Mouse (Mus musculus) embryonic facial prominence, embryonic 11.5 days (tissue): Measurements from ENCODE around the gene Pcnx2. TPM values are rescaled to one million over a fixed set of nuclear protein-coding genes. Genes with fewer than 3 reads are reported as not detected.

ENCODE experiments used
- ATAC-seq: fragments of 200-750 bp; cut with Nextera tagmentation; replicated peaks from 2 replicates; pipeline ENCODE4 v1.8.0; 2017; ENCODE audit warnings: low read depth; ENCODE audit not compliant: insufficient number of reproducible peaks, low FRiP score, low TSS enrichment
- DNase-seq: peaks from one replicate; pipeline ENCODE4 v3.0.0-alpha.2; 2015; ENCODE audit warnings: low spot score
- H3K27ac ChIP-seq: fragments of 300-500 bp; sonication (generic); replicated peaks from 2 replicates; pipeline ENCODE4 v1.5.1; 2014; ENCODE audit warnings: mild to moderate bottlenecking, low read depth, low read length, control low read depth
- H3K27me3 ChIP-seq: fragments of 300-500 bp; sonication (generic); 2 replicates; pipeline ENCODE4 v1.6.1; 2014; ENCODE audit warnings: mild to moderate bottlenecking, low read length, moderate library complexity, mixed read lengths; ENCODE audit not compliant: control insufficient read depth, insufficient read depth
- H3K36me3 ChIP-seq: fragments of 300-500 bp; sonication (generic); replicated peaks from 2 replicates; pipeline ENCODE4 v1.6.1; 2014; ENCODE audit warnings: low read depth, mild to moderate bottlenecking, low read length, moderate library complexity, mixed read lengths; ENCODE audit not compliant: control insufficient read depth, insufficient read depth
- H3K4me1 ChIP-seq: fragments of 300-500 bp; sonication (generic); 2 replicates; pipeline ENCODE4 v1.6.1; 2014; ENCODE audit warnings: low read length, mixed read lengths; ENCODE audit not compliant: control insufficient read depth, insufficient read depth
- H3K4me2 ChIP-seq: fragments of 300-500 bp; sonication (generic); 2 replicates; pipeline ENCODE4 v1.6.1; 2014; ENCODE audit warnings: low read depth, mild to moderate bottlenecking, control low read depth, low read length, moderate library complexity
- H3K4me3 ChIP-seq: fragments of 300-500 bp; sonication (generic); 2 replicates; pipeline ENCODE4 v1.5.1; 2014; ENCODE audit warnings: low read depth, low read length, control low read depth
- H3K9ac ChIP-seq: fragments of 300-500 bp; sonication (generic); replicated peaks from 2 replicates; pipeline ENCODE4 v1.6.1; 2014; ENCODE audit warnings: mild to moderate bottlenecking, control low read depth, low read length
- H3K9me3 ChIP-seq: fragments of 300-500 bp; sonication (generic); replicated peaks from 2 replicates; pipeline ENCODE4 v1.6.1; 2016; ENCODE audit warnings: mild to moderate bottlenecking, low read length, inconsistent platforms, mixed read lengths; ENCODE audit not compliant: control insufficient read depth
- WGBS: fragments of 180-500 bp; shearing (Covaris S2); extraction: QIAGEN DNeasy Blood & Tissue Kit; methylation state at CpG from one replicate; pipeline ENCODE4 v1.1.7; 2014; 5-methylcytosine and 5-hydroxymethylcytosine counted together
- polyA plus RNA-seq: library from polyadenylated mRNA; unstranded; fragments of >200 nt; fragmentation: Nextera tagmentation; extraction: Ambion mirVana; gene quantifications from 2 replicates; pipeline ENCODE4 v1.2.1, GENCODE M21; 2014

Pcnx2 gene
- polyA plus RNA-seq, 1 experiment from 2014 or later = 0.25 TPM

DNA sequence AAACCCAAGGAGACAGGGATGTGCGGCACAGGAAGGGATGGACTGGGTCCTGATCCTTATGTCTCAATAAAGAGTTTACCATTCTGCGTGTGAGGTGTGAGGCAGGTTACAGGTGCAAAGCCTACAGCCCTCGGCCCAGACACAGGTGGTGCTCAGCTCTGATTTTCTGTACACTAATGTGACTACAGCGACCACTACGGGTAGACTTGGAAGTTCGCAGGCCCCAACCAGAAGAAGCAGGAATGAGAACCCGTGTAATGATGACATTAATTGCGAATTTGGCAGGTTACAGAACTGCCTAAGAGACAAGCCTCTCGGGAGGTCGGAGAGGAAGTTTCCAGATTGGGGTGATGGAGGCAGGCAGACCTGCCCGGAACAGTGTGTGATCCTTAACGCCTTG lies 32.0 kb downstream of the Pcnx2 start:
- Histone ChIP-seq H3K9me3 (no peaks in the 10 kb centered on the region), H3K27ac (no peak overlapping the region), H3K4me2 (no peak overlapping the region), H3K9ac (no peak overlapping the region), H3K4me1 (no peaks in the 10 kb centered on the region), H3K4me3 (no peak overlapping the region), H3K27me3 (no peaks in the 10 kb centered on the region), H3K36me3 (no peaks in the 10 kb centered on the region)
- WGBS = 83% methylated on average over 12 of the region's 12 CpGs
- DNase-seq (no peak), ATAC-seq (no peak)

- Histone ChIP-seq H3K9me3 (no peaks in the 10 kb centered on the region), H3K27ac (no peak overlapping the region), H3K4me2 (no peak overlapping the region), H3K36me3 (no peaks in the 10 kb centered on the region), H3K4me3 (no peak overlapping the region), H3K4me1 (no peaks in the 10 kb centered on the region), H3K9ac (no peak overlapping the region), H3K27me3 (no peaks in the 10 kb centered on the region)
- 61% methylated on average over 6 of the region's 6 CpGs for WGBS
- no peak for DNase-seq
- ATAC-seq = no peak
These were observed 40.9 kb downstream of the Pcnx2 start for GRCm38 (mm10) chr8:125857251-125857650.

DNA sequence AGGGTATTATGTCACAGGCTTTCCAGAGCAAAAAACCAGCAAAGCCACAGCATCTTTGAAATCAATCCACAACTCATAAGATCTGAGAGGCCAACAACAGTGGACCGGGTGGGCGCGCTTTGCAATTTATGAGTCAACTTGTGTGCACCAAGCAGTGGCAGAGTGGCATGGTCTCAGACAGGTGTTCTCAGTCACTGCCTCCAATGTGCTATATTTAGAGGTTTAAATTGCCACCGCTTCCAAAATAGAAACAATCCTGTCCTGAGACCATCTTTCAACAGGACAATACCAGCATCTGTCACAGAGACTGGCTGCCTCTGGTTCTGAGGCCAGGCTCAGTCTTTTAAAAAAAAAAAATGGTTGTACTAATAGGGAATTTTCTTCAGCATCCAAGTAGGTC lies 42.0 kb downstream of the Pcnx2 start:
- no peaks in the 10 kb centered on the region for H3K4me1 ChIP-seq
- H3K36me3 ChIP-seq = no peaks in the 10 kb centered on the region
- no peak overlapping the region for H3K4me3 ChIP-seq
- H3K27ac ChIP-seq = no peak overlapping the region
- no peaks in the 10 kb centered on the region for H3K9me3 ChIP-seq
- ATAC-seq = no peak
- no peaks in the 10 kb centered on the region for H3K27me3 ChIP-seq
- DNase-seq = no peak
- WGBS = 88% methylated on average over 4 of the region's 4 CpGs
- no peak overlapping the region for H3K4me2 ChIP-seq
- H3K9ac ChIP-seq = no peak overlapping the region

DNA sequence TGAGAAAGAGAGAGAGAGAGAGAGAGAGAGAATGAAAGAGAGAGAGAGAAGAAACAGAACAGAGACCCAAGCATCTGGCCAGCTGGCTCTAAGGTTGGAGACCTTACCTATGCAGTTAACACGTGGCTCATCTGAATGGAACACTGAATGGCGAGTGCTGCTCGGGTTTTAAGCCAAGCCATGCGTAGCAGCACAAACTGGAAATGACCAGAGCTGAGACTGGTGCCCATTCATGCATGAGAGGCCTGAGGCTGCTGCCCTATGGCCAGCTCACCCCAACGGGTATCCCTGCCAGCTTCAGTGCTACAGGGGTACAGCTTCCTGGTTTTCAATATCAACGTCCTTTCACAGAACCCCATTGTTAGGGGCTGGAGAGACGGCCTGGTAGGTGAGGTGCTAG lies 43.7 kb downstream of the Pcnx2 start:
- no peak overlapping the region for H3K4me2 ChIP-seq
- no peaks in the 10 kb centered on the region for H3K36me3 ChIP-seq
- H3K27ac ChIP-seq = no peak overlapping the region
- no peaks in the 10 kb centered on the region for H3K27me3 ChIP-seq
- H3K4me3 ChIP-seq = no peak overlapping the region
- no peak for ATAC-seq
- no peaks in the 10 kb centered on the region for H3K9me3 ChIP-seq
- no peak overlapping the region for H3K9ac ChIP-seq
- 72% methylated on average over 7 of the region's 7 CpGs for WGBS
- no peaks in the 10 kb centered on the region for H3K4me1 ChIP-seq
- DNase-seq = no peak

DNA sequence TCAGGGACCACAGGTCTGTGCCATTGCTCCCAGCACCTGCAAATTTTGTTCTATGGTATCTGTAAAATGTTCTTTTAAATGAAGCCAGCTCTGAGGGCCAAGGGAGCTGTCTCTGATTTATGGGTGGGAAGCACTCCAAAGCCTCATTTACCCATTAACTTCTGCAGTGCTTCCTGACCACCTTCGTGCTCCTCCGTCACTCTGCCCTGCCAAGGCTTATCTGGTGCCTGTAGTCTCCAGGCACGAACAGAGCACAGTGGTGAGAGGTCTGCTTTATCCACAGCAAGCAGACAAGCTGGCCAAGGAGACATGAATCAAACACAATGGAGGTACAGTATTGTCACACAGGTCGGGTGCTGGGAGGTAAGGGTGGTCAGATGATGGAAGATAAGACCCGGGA lies 44.8 kb downstream of the Pcnx2 start:
- no peak overlapping the region for H3K4me2 ChIP-seq
- no peak for ATAC-seq
- H3K36me3 ChIP-seq = no peaks in the 10 kb centered on the region
- no peak overlapping the region for H3K9ac ChIP-seq
- no peak overlapping the region for H3K4me3 ChIP-seq
- no peaks in the 10 kb centered on the region for H3K4me1 ChIP-seq
- no peaks in the 10 kb centered on the region for H3K27me3 ChIP-seq
- H3K9me3 ChIP-seq = no peaks in the 10 kb centered on the region
- no peak overlapping the region for H3K27ac ChIP-seq
- no peak for DNase-seq
- WGBS = 88% methylated on average over 5 of the region's 5 CpGs

DNA sequence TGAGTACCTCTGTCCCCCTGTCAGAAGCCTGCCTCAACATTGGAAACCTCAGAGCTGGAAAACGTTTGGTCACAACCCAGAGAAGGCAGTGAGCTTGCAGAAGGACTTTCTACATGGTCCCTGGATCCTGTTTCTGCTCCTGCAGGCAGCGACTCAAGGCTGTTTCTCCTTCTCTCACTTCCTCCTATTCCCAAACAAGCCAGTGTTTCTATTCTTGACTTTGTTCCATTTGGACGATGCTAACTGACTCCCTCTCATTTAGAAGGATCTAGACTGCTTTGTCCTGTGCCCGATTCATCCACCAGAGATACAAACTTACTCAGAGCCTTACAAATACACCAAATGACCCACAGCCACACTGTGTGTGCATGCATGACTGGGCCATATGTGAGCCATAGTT lies 48.9 kb downstream of the Pcnx2 start:
- WGBS = 77% methylated on average over 4 of the region's 4 CpGs
- Histone ChIP-seq H3K9ac (no peak overlapping the region), H3K27ac (no peak overlapping the region), H3K36me3 (no peaks in the 10 kb centered on the region), H3K4me3 (no peak overlapping the region), H3K27me3 (no peaks in the 10 kb centered on the region), H3K4me1 (no peaks in the 10 kb centered on the region), H3K9me3 (no peaks in the 10 kb centered on the region), H3K4me2 (no peak overlapping the region)
- ATAC-seq (no peak), DNase-seq (no peak)

GRCm38 (mm10) chr8:125847842-125848241 lies 50.3 kb downstream of the Pcnx2 start:
- ATAC-seq = 0 out of 2 replicates have a peak, but pooled peaks have one; percentile 56
- H3K36me3 ChIP-seq = no peaks in the 10 kb centered on the region

DNA sequence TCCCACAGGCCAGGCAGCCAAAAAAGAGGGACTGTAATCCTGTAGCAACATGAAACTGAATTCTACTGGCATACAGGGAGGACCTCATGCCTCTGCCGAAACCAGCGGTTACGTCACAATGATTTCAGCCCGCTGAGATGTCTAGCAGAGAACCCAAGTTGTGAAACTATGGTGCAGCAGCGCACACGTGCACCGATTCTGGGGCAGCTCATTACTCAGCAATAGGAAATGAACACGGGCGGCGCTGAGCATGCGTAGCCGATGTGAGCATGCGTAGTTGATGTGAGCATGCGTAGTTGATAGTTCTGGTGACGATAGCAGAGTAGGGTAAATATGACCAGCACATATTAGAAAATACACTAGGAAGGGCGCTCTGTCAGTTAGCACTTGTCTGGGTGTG lies 52.8 kb downstream of the Pcnx2 start:
- 94% methylated on average over 16 of the region's 16 CpGs for WGBS
- H3K4me2 ChIP-seq = no peak overlapping the region
- H3K4me3 ChIP-seq = no peak overlapping the region
- H3K9ac ChIP-seq = no peak overlapping the region
- ATAC-seq (no peak), DNase-seq (no peak)
- H3K9me3 ChIP-seq = no peaks in the 10 kb centered on the region
- no peaks in the 10 kb centered on the region for H3K27me3 ChIP-seq
- H3K27ac ChIP-seq = no peak overlapping the region
- H3K36me3 ChIP-seq = no peaks in the 10 kb centered on the region
- no peaks in the 10 kb centered on the region for H3K4me1 ChIP-seq

More at GRCm38 (mm10) chr8:125847842-125848241, 50.3 kb downstream of the Pcnx2 start:
- H3K4me3 ChIP-seq = no peak overlapping the region
- H3K27ac ChIP-seq = no peak overlapping the region
- WGBS = 69% methylated on average over 12 of the region's 12 CpGs
- no peak overlapping the region for H3K4me2 ChIP-seq
- H3K4me1 ChIP-seq = no peaks in the 10 kb centered on the region
- H3K9ac ChIP-seq = no peak overlapping the region
- H3K27me3 ChIP-seq = no peaks in the 10 kb centered on the region
- H3K9me3 ChIP-seq = no peaks in the 10 kb centered on the region
- no peak for DNase-seq
